Mouse (Mus musculus) adrenal gland, adult 2 months (tissue): Measurements from ENCODE around the gene Sorbs2. TPM values are rescaled to one million over a fixed set of nuclear protein-coding genes. Genes with fewer than 3 reads are reported as not detected.
"Not testable (repeated sequence)": the region's sequence is repeated elsewhere in the genome, so short reads cannot be mapped to it uniquely, and the experiment has no call there.

Experiments used
- DNase-seq: peaks from one replicate; pipeline ENCODE4 v3.0.0; 2021
- polyA plus RNA-seq: library from polyadenylated mRNA; depleted of rRNA; stranded (reverse); fragments of >200 nt; gene quantifications from 2 replicates; pipeline ENCODE4 v1.2.3, GENCODE M21; 2012; rRNA removed
- total RNA-seq, 2 experiments: library from RNA; stranded (reverse); gene quantifications; 2 replicates each; pipeline ENCODE4 v1.2.3; 2021

Gene Sorbs2
- total and polyA plus RNA-seq, 3 experiments: 73.9 to 138 (median 131) TPM

GRCm38 (mm10) chr8:45844911-45845481, 337.4 kb downstream of the Sorbs2 start:
- no peak for DNase-seq

- DNase-seq: no peak
These were observed 338.3 kb downstream of the Sorbs2 start for GRCm38 (mm10) chr8:45845906-45846305.

- DNase-seq: no peak
These were observed 347.5 kb downstream of the Sorbs2 start for GRCm38 (mm10) chr8:45855118-45855517.

- no peak for DNase-seq
These were observed 350.1 kb downstream of the Sorbs2 start for GRCm38 (mm10) chr8:45857734-45858133.

- no peak for DNase-seq
These were observed 350.8 kb downstream of the Sorbs2 start for GRCm38 (mm10) chr8:45858391-45858790.

- DNase-seq: not testable (repeated sequence)
These were observed 364.0 kb downstream of the Sorbs2 start for GRCm38 (mm10) chr8:45871587-45871986.

- DNase-seq: peak; percentile 6
These were observed 364.5 kb downstream of the Sorbs2 start for GRCm38 (mm10) chr8:45872077-45872476.

- DNase-seq: peak; percentile 89
These were observed 367.5 kb downstream of the Sorbs2 start for GRCm38 (mm10) chr8:45874945-45875626.

- no peak for DNase-seq
These were observed 368.8 kb downstream of the Sorbs2 start for GRCm38 (mm10) chr8:45876397-45876796.

Other genes starting within 250 kb of the Sorbs2 start
- gene F11, start 245.8 kb upstream of the Sorbs2 start, total RNA-seq: not detected
- not detected in 2 replicates for gene F11, start 245.8 kb upstream of the Sorbs2 start, polyA plus RNA-seq
- gene Klkb1, start 212.9 kb upstream of the Sorbs2 start, total RNA-seq: under 1 TPM in 1 of 2 experiments, not detected in 1; 0.14 TPM
- 0.04 TPM in 1 of 2 replicates, not detected in the other for gene Klkb1, start 212.9 kb upstream of the Sorbs2 start, polyA plus RNA-seq
- under 1 TPM in 1 of 2 experiments, not detected in 1; 0.29 TPM for gene Gm45753, start 199.3 kb upstream of the Sorbs2 start, total RNA-seq
- not detected in 2 replicates for gene Gm45753, start 199.3 kb upstream of the Sorbs2 start, polyA plus RNA-seq
- 10 to 100 TPM; 21.2 to 26.3 TPM for gene Cyp4v3, start 174.6 kb upstream of the Sorbs2 start, total RNA-seq
- 3.3 and 4.0 TPM in 2 replicates for gene Cyp4v3, start 174.6 kb upstream of the Sorbs2 start, polyA plus RNA-seq
- gene Fam149a, start 125.5 kb upstream of the Sorbs2 start, total RNA-seq: 10 to 100 TPM in 1 of 2 experiments, 1 to 10 TPM in 1; 8.6 to 12.8 TPM
- gene Fam149a, start 125.5 kb upstream of the Sorbs2 start, polyA plus RNA-seq: 5.3 TPM in 2 replicates
- 1 to 10 TPM; 5.9 to 6.9 TPM for gene Tlr3, start 96.7 kb upstream of the Sorbs2 start, total RNA-seq
- 6.2 and 8.9 TPM in 2 replicates for gene Tlr3, start 96.7 kb upstream of the Sorbs2 start, polyA plus RNA-seq